In genomic region chr9:122572060-122572835, GRCm38 (mm10) we compare ENCODE assay signal across 9 mouse cellular contexts.
DNase-seq lines count a peak whose midpoint lies in the region; ATAC-seq and TF ChIP-seq lines count a peak whose summit lies in the region.
"Had no signal": no experiment of that assay in that cellular context is flagged by ENCODE, and none has a peak within 500 bp of the region (broad histone marks: within the 10 kb centered on the region; RNA-seq: fewer than 3 reads in every experiment).

No protein-coding gene starts in this region.

- peak; percentile 68; the same call in 1 of the 2 replicates for ATAC-seq in limb, embryonic 15.5 days (ENCODE audit: insufficient number of reproducible peaks, low FRiP score, low TSS enrichment, low read depth)
- ATAC-seq in neural tube, embryonic 15.5 days (ENCODE audit: low FRiP score), result peak; percentile 85

- peak overlapping the region; percentile 98 for H3K4me3 ChIP-seq in cortical plate, adult 2 months (ENCODE audit: insufficient read depth, low read length)
- peak overlapping the region; percentile 49 for H3K4me3 ChIP-seq in limb, embryonic 15.5 days
- H3K4me3 ChIP-seq in neural tube, embryonic 15.5 days (replicated peaks), result peak overlapping the region; percentile 64

- peak overlapping the region; percentile 92 for H3K27ac ChIP-seq in cortical plate, adult 2 months (ENCODE audit: insufficient read depth, low read length)
- no peak overlapping the region for H3K27ac ChIP-seq in limb, embryonic 15.5 days
- peak overlapping the region; percentile 86 for H3K27ac ChIP-seq in neural tube, embryonic 15.5 days (replicated peaks)
- H3K27ac ChIP-seq: macrophage had no signal

- peaks cover 95% of the 10 kb centered on the region for H3K27me3 ChIP-seq in limb, embryonic 15.5 days
- peaks cover 49% of the 10 kb centered on the region for H3K27me3 ChIP-seq in neural tube, embryonic 15.5 days (replicated peaks)

- H3K9ac ChIP-seq in limb, embryonic 15.5 days, result 0 out of 2 replicates have a peak overlapping the region, but pooled peaks have one; percentile 17
- peak overlapping the region; percentile 75 for H3K9ac ChIP-seq in neural tube, embryonic 15.5 days (replicated peaks)

- under 1% methylated on average over 66 of the region's 68 CpGs for WGBS in limb, embryonic 15.5 days
- WGBS in neural tube, embryonic 15.5 days, result under 1% methylated on average over 66 of the region's 68 CpGs

- peak overlapping the region; percentile 98 for H3K4me2 ChIP-seq in limb, embryonic 15.5 days
- peak overlapping the region; percentile 66 for H3K4me2 ChIP-seq in neural tube, embryonic 15.5 days

- peaks cover 1% of the 10 kb centered on the region; the same call in 1 of the 2 replicates for H3K4me1 ChIP-seq in cortical plate, adult 2 months (ENCODE audit: control insufficient read depth, insufficient read depth, low read length)
- H3K4me1 ChIP-seq in limb, embryonic 15.5 days, result peaks cover 37% of the 10 kb centered on the region
- peaks cover 50% of the 10 kb centered on the region for H3K4me1 ChIP-seq in neural tube, embryonic 15.5 days

- peak; percentile 77 for TF ChIP-seq POLR2A in cortical plate, adult 2 months (IDR thresholded peaks at IDR 0.05; ENCODE audit: extremely low read depth, insufficient read depth, low read length)

- peak; percentile 4 for DNase-seq in kidney, adult 9 months
- DNase-seq in kidney, adult 8-10 months, result no peak
- peak; percentile 4 to 5 for DNase-seq in heart, adult 9 months (ENCODE audit: low spot score in 2 of 2)
- DNase-seq in kidney, postnatal 10 days, result peak; percentile 60
- peak; percentile 87 for DNase-seq in yolk sac, embryonic 10.5 days (ENCODE audit: low spot score)

- H3K36me3 ChIP-seq in limb, embryonic 15.5 days, result no peaks in the 10 kb centered on the region
- 0 out of 2 replicates have a peak, but pooled peaks cover 4% of the 10 kb centered on the region for H3K36me3 ChIP-seq in neural tube, embryonic 15.5 days

- TF ChIP-seq CTCF in cortical plate, adult 2 months (IDR thresholded peaks at IDR 0.05; ENCODE audit: extremely low read depth, insufficient read depth, low read length), result no peak

- H3K9me3 ChIP-seq in limb, embryonic 15.5 days, result no peaks in the 10 kb centered on the region
- no peaks in the 10 kb centered on the region for H3K9me3 ChIP-seq in neural tube, embryonic 15.5 days (replicated peaks)

Comparison
In these comparisons a context has a peak if more than half of its experiments do, and no peak if none do; other contexts are left out.
1. DNase-seq: peak in kidney, adult 9 months (single experiment), heart, adult 9 months (2 of 2), kidney, postnatal 10 days (single experiment) and yolk sac, embryonic 10.5 days (single experiment); none in kidney, adult 8-10 months (0 of 2).
2. Peak in every context shown above with its lines, with median percentiles within 50 percentile points of each other: H3K4me3 ChIP-seq.